Mouse (Mus musculus): ENCODE measurements at regions not wholly inside any gene's neighbourhood (a gene's known extent, or its start where the extent isn't known, plus 50 kb on each side); places are given as distances from the start of the nearest gene placed in this dataset.

- no peak for DNase-seq
These were observed 497.1 kb upstream of the Adamts16 start for GRCm38 (mm10) chr13:71338700-71339099.

- DNase-seq: no peak
These were observed 493.3 kb upstream of the Adamts16 start for GRCm38 (mm10) chr13:71334925-71335324.

GRCm38 (mm10) chr13:71333146-71333545, 491.5 kb upstream of the Adamts16 start:
- DNase-seq: no peak

GRCm38 (mm10) chr13:71330321-71330720, 488.7 kb upstream of the Adamts16 start:
- no peak for DNase-seq

GRCm38 (mm10) chr13:71327802-71328753, 486.5 kb upstream of the Adamts16 start:
- DNase-seq: no peak

- DNase-seq: no peak
These were observed 478.9 kb upstream of the Adamts16 start for GRCm38 (mm10) chr13:71320489-71320888.

- DNase-seq: no peak
These were observed 462.3 kb upstream of the Adamts16 start for GRCm38 (mm10) chr13:71303956-71304355.

GRCm38 (mm10) chr13:71275991-71276390, 434.4 kb upstream of the Adamts16 start:
- no peak for DNase-seq

- no peak for DNase-seq
These were observed 432.5 kb upstream of the Adamts16 start for GRCm38 (mm10) chr13:71274139-71274538.

- no peak for DNase-seq
These were observed 431.9 kb upstream of the Adamts16 start for GRCm38 (mm10) chr13:71273485-71273884.

GRCm38 (mm10) chr13:71273067-71273466, 431.5 kb upstream of the Adamts16 start:
- DNase-seq: no peak

- DNase-seq: no peak
These were observed 430.8 kb upstream of the Adamts16 start for GRCm38 (mm10) chr13:71272431-71272830.

GRCm38 (mm10) chr13:71271727-71272418, 430.3 kb upstream of the Adamts16 start:
- DNase-seq: no peak

GRCm38 (mm10) chr13:71270370-71270769, 428.8 kb upstream of the Adamts16 start:
- no peak for DNase-seq

GRCm38 (mm10) chr13:71269496-71269895, 427.9 kb upstream of the Adamts16 start:
- no peak for DNase-seq

GRCm38 (mm10) chr13:71263315-71263878, 421.8 kb upstream of the Adamts16 start:
- DNase-seq: no peak

- no peak for DNase-seq
These were observed 421.1 kb upstream of the Adamts16 start for GRCm38 (mm10) chr13:71262575-71263295.

- no peak for DNase-seq
These were observed 412.4 kb upstream of the Adamts16 start for GRCm38 (mm10) chr13:71254016-71254415.

GRCm38 (mm10) chr13:71248261-71249031, 406.8 kb upstream of the Adamts16 start:
- no peak for DNase-seq

- no peak for DNase-seq
These were observed 405.6 kb upstream of the Adamts16 start for GRCm38 (mm10) chr13:71247241-71247640.

GRCm38 (mm10) chr13:71245326-71245725, 403.7 kb upstream of the Adamts16 start:
- no peak for DNase-seq

All from gastrocnemius, postnatal 25 days (tissue).